Mouse (Mus musculus) kidney, embryonic 14.5 days (tissue): ENCODE measurements at regions not wholly inside any gene's neighbourhood (a gene's known extent, or its start where the extent isn't known, plus 50 kb on each side); places are given as distances from the start of the nearest gene placed in this dataset.

ENCODE experiments used
- ATAC-seq: fragments of 200-750 bp; cut with Nextera tagmentation; 2 replicates; pipeline ENCODE4 v1.8.0; 2017; ENCODE audit warnings: moderate number of reproducible peaks, mild to moderate bottlenecking, moderate TSS enrichment, moderate library complexity; ENCODE audit not compliant: low FRiP score, low TSS enrichment
- H3K27ac ChIP-seq: fragments of 300-500 bp; sonication (generic); 2 replicates; pipeline ENCODE4 v1.5.1; 2014; ENCODE audit warnings: low read depth, mild to moderate bottlenecking, low read length, moderate library complexity, mixed read lengths
- H3K27me3 ChIP-seq: fragments of 300-500 bp; sonication (generic); 2 replicates; pipeline ENCODE4 v1.6.1; 2014; ENCODE audit warnings: mild to moderate bottlenecking, low read length; ENCODE audit not compliant: control insufficient read depth, insufficient read depth
- H3K36me3 ChIP-seq: fragments of 300-500 bp; sonication (generic); 2 replicates; pipeline ENCODE4 v1.6.1; 2014; ENCODE audit warnings: low read length, mixed read lengths; ENCODE audit not compliant: control insufficient read depth, insufficient read depth
- H3K4me1 ChIP-seq: fragments of 300-500 bp; sonication (generic); 2 replicates; pipeline ENCODE4 v1.6.1; 2014; ENCODE audit warnings: low read length, mixed read lengths; ENCODE audit not compliant: control insufficient read depth, insufficient read depth
- H3K4me2 ChIP-seq: fragments of 300-500 bp; sonication (generic); replicated peaks from 2 replicates; pipeline ENCODE4 v1.6.1; 2014; ENCODE audit warnings: low read depth, mild to moderate bottlenecking, low read length
- H3K4me3 ChIP-seq: fragments of 300-500 bp; sonication (generic); 2 replicates; pipeline ENCODE4 v1.5.1; 2014; ENCODE audit warnings: mild to moderate bottlenecking, low read length
- H3K9ac ChIP-seq: fragments of 300-500 bp; sonication (generic); 2 replicates; pipeline ENCODE4 v1.6.1; 2014; ENCODE audit warnings: low read depth, mild to moderate bottlenecking, low read length, moderate library complexity
- H3K9me3 ChIP-seq: fragments of 300-500 bp; sonication (generic); 2 replicates; pipeline ENCODE4 v1.6.1; 2016; ENCODE audit warnings: low read length; ENCODE audit not compliant: control insufficient read depth
- WGBS: fragments of 180-500 bp; shearing (Covaris S2); extraction: QIAGEN DNeasy Blood & Tissue Kit; methylation state at CpG from one replicate; pipeline ENCODE4 v1.1.7; 2014; 5-methylcytosine and 5-hydroxymethylcytosine counted together

DNA sequence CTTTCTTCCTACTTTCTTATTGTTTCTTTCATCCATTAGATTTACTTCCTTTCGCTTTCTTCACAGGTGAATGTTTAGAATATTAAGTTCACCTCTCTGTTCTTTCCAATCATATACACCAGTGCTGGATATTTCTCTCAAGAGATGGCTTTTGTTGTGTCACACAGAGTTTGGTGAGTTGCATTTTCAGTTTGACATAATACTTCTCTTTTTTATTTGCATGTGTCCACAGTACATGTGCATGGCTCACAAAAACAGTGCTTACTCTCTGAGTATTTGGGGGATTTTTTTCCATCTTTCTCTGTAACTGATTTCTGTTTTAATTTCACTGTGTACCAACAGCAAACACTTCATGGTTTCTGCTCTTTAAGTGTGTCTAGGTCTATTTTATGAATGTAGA, 274.5 kb upstream of the Erbb4 start:
- no peak overlapping the region for H3K4me2 ChIP-seq
- H3K4me3 ChIP-seq: no peak overlapping the region
- H3K4me1 ChIP-seq: no peaks in the 10 kb centered on the region
- H3K9ac ChIP-seq: no peak overlapping the region
- no peaks in the 10 kb centered on the region for H3K36me3 ChIP-seq
- 95% methylated on average over 1 of the region's 1 CpGs for WGBS
- no peak overlapping the region for H3K27ac ChIP-seq
- no peaks in the 10 kb centered on the region for H3K27me3 ChIP-seq
- peaks cover 8% of the 10 kb centered on the region; the same call in 1 of the 2 replicates for H3K9me3 ChIP-seq
- ATAC-seq: no peak

DNA sequence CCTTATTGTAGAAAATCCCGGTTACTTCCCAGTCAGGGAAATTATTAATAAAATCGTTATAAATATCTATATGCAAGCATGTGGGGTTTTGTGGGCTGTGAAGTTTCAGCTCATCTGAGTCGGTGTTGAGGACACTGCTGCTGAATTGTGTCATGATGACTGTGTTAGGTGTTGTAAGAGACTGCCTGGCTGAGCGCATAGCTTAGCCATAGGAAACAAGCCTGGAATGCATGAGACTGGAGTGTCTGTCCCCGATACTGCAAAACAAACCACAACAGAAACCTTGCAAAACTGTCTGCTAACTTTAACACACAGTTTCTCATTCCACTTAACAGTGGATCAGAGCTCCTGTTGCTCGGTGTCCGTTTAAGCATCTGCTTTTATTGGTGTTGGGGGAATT, 271.9 kb upstream of the Erbb4 start:
- H3K27ac ChIP-seq: no peak overlapping the region
- peaks cover 13% of the 10 kb centered on the region; the same call in 1 of the 2 replicates for H3K9me3 ChIP-seq
- H3K9ac ChIP-seq: no peak overlapping the region
- no peak overlapping the region for H3K4me2 ChIP-seq
- H3K27me3 ChIP-seq: no peaks in the 10 kb centered on the region
- WGBS: 85% methylated on average over 7 of the region's 7 CpGs
- H3K36me3 ChIP-seq: no peaks in the 10 kb centered on the region
- no peak overlapping the region for H3K4me3 ChIP-seq
- ATAC-seq: no peak
- H3K4me1 ChIP-seq: no peaks in the 10 kb centered on the region

DNA sequence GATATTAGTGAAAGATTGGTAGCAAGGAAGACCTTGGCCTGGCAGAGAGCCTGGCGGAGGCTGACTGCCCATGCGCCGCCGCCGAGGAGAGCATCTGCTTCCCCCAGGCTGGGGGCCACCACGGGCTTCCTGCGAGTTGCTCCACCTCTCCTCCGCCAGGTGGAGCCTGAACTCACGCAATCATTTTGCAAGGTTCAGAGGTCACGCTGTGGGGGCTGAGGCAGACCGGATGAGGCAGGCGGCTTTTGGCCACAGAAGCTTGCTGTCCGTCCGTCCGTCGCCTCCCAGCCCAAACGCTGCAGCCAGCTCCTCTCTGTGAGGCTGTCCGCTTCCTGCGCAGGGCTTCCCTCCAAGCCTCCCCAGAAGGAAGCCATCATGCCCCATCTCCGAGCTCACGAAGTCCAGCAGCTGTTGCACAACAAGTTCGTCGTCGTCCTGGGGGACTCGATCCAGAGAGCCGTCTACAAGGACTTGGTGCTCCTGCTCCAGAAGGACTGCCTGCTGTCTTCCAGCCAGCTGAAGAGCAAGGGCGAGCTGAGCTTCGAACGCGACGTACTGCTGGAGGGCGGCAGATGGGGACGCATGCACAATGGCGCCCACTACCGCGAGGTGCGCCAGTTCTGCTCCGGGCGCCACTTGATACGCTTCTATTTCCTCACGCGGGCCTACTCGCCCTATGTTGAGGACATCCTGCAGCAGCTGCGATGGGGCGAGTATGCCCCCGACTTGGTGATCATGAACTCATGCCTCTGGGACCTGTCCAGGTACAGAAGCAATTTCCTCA, 269.3 kb upstream of the Erbb4 start:
- Histone ChIP-seq H3K4me3 (no peak overlapping the region), H3K4me1 (no peaks in the 10 kb centered on the region), H3K9me3 (peaks cover 13% of the 10 kb centered on the region; the same call in 1 of the 2 replicates), H3K27ac (no peak overlapping the region), H3K27me3 (no peaks in the 10 kb centered on the region), H3K36me3 (no peaks in the 10 kb centered on the region), H3K4me2 (no peak overlapping the region), H3K9ac (no peak overlapping the region)
- ATAC-seq: no peak
- 96% methylated on average over 46 of the region's 46 CpGs for WGBS

DNA sequence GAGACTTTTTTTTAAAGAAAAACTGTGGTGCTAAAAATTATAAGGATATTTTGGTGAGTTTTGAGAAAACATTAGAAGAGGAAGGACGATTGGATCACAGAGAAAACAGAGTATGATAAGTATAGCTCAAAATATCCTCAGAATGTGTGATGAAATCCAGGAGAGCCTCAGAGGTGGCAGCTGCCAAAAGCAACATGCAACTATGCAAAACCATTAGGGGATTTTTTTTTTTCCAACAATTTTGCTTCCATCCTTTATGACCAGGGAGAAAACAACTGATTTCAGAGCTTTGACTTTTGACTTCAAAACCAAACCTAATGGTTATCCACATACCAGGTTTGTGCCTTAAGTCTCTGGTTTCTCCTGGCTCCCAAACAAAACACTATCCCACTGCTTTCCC, 267.4 kb upstream of the Erbb4 start:
- H3K4me2 ChIP-seq: no peak overlapping the region
- no peak overlapping the region for H3K27ac ChIP-seq
- 56% methylated on average over 1 of the region's 1 CpGs for WGBS
- H3K4me1 ChIP-seq: no peaks in the 10 kb centered on the region
- no peaks in the 10 kb centered on the region for H3K27me3 ChIP-seq
- H3K9ac ChIP-seq: no peak overlapping the region
- no peaks in the 10 kb centered on the region for H3K36me3 ChIP-seq
- no peak overlapping the region for H3K4me3 ChIP-seq
- no peak for ATAC-seq
- H3K9me3 ChIP-seq: peaks cover 13% of the 10 kb centered on the region; the same call in 1 of the 2 replicates

DNA sequence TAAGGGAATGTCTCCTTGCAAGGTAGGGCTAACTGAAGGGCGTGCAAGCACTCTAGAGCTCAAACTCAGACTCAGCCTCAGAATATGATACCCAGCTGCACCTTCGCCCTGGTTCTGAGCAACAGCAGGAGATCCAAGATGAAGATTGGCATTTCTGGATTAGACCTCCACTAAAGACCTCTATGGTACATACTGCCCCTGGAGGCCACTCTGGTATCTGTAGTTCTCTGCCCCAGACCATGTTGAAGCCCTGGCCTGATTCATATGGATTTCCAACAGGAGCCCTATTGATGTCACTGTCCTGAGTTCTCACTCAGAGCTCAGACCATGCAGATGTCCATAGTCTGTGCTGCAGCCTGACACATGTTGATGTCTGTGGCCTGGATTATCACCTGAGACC, 262.2 kb upstream of the Erbb4 start:
- H3K9ac ChIP-seq: no peak overlapping the region
- no peaks in the 10 kb centered on the region for H3K4me1 ChIP-seq
- H3K27ac ChIP-seq: no peak overlapping the region
- WGBS: 80% methylated on average over 2 of the region's 2 CpGs
- no peak for ATAC-seq
- no peaks in the 10 kb centered on the region for H3K9me3 ChIP-seq
- no peak overlapping the region for H3K4me3 ChIP-seq
- no peaks in the 10 kb centered on the region for H3K36me3 ChIP-seq
- no peak overlapping the region for H3K4me2 ChIP-seq
- H3K27me3 ChIP-seq: no peaks in the 10 kb centered on the region

DNA sequence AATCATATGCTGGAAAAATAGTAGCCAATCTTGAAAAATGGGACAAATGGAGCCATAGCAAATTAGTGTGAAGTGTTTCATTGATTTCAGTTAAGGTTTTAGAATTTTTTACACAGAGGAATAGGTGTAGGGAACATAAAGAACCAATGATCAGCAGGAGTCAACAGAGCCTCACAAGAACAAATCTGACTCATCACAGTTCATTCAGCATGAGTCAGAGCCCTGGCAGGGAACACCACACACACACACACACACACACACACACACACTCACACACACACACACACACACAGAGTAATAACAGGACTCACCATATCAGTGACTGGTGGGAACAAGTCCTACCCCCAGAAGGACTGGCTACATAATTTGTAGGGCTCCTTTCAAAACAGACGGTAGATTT, 259.7 kb upstream of the Erbb4 start:
- 68% methylated on average over 1 of the region's 1 CpGs for WGBS
- H3K36me3 ChIP-seq: no peaks in the 10 kb centered on the region

DNA sequence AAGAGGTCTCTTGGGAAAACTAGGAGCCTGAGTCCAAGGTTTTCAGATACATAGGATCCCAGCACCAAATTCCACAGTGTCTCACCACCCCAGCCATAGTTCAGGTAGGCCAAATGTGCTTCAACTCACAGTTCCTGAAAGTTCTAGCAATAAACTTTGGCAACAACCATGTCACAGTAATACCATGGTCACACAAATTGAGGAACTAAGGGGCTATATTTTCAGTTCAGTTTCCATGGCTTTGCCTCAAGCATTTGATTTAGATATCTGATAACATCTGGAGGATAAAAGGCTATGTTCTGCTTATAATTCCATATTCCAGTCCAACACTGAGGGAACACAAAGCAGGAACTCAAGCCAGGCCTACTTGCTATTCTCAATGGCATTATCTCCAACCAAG, 256.2 kb upstream of the Erbb4 start:
- Histone ChIP-seq H3K36me3 (no peaks in the 10 kb centered on the region), H3K4me1 (no peaks in the 10 kb centered on the region), H3K27ac (no peak overlapping the region), H3K9me3 (no peaks in the 10 kb centered on the region), H3K4me3 (no peak overlapping the region), H3K9ac (no peak overlapping the region), H3K4me2 (no peak overlapping the region), H3K27me3 (no peaks in the 10 kb centered on the region)
- no peak for ATAC-seq

More for the DNA sequence above, 259.7 kb upstream of the Erbb4 start:
- Histone ChIP-seq H3K4me3 (no peak overlapping the region), H3K4me1 (no peaks in the 10 kb centered on the region), H3K4me2 (no peak overlapping the region), H3K9me3 (no peaks in the 10 kb centered on the region), H3K27me3 (no peaks in the 10 kb centered on the region), H3K9ac (no peak overlapping the region), H3K27ac (no peak overlapping the region)
- no peak for ATAC-seq

DNA sequence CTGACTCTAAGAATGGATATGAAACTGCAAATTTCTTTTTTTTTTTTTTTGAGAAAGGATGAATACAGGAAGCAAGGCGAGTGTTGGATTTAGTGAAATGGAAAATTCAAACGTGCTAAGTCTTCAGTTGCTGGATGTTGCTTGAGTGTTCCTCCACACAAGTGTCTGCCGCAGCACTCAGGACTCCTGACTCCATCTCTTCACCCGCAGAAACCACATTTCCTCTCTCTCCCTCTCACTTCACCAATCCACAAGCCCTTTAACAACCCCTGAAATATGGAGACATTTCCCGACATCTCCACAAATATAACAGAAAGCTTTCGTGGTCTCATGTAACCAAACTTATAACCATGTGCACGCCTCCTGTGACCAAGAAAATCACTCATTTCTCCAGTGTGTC, 249.7 kb upstream of the Erbb4 start:
- Histone ChIP-seq H3K4me1 (no peaks in the 10 kb centered on the region), H3K9me3 (no peaks in the 10 kb centered on the region; the same call in 1 of the 2 replicates), H3K9ac (no peak overlapping the region), H3K4me2 (no peak overlapping the region), H3K27ac (no peak overlapping the region), H3K4me3 (no peak overlapping the region), H3K36me3 (no peaks in the 10 kb centered on the region), H3K27me3 (no peaks in the 10 kb centered on the region)
- ATAC-seq: no peak
- 81% methylated on average over 7 of the region's 7 CpGs for WGBS

DNA sequence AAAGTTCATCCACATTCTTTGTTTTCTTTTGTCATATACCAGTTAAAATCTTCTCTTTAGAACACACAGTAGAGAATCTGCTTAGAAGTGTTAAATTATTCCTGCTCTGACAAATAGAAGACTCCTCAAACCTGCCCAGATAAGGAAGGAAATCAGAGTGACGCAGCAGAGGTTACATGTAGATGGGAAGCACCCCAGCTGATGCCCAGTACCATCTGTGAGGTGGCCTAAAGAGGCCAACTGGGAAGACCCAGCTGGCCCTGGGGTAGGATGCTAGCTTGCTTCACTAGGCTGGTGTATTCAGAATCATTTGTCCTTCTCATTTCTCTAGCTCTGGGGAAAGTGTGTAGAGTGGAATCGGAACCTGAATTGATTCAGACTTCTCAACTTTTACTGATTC, 242.6 kb upstream of the Erbb4 start:
- Histone ChIP-seq H3K27ac (no peak overlapping the region), H3K4me3 (no peak overlapping the region), H3K27me3 (no peaks in the 10 kb centered on the region), H3K4me2 (no peak overlapping the region), H3K4me1 (0 out of 2 replicates have a peak, but pooled peaks cover 4% of the 10 kb centered on the region), H3K9me3 (no peaks in the 10 kb centered on the region), H3K36me3 (no peaks in the 10 kb centered on the region), H3K9ac (no peak overlapping the region)
- ATAC-seq: no peak
- 90% methylated on average over 2 of the region's 2 CpGs for WGBS
